ENCODE assay signal across 10 mouse cellular contexts in genomic region chr8:94992010-94992409, GRCm38 (mm10). TPM values are rescaled to one million over a fixed set of nuclear protein-coding genes. Genes with fewer than 3 reads are reported as not detected.
DNase-seq lines count a peak whose midpoint lies in the region; ATAC-seq and TF ChIP-seq lines count a peak whose summit lies in the region.
"Had no signal": no experiment of that assay in that cellular context is flagged by ENCODE, and none has a peak within 500 bp of the region (broad histone marks: within the 10 kb centered on the region; RNA-seq: fewer than 3 reads in every experiment).

No protein-coding gene starts in this region.

- H3K4me2 ChIP-seq in embryonic facial prominence, embryonic 14.5 days (ENCODE audit: low read depth, low read length): no peak overlapping the region
- no peak overlapping the region for H3K4me2 ChIP-seq in hindbrain, embryonic 15.5 days
- H3K4me2 ChIP-seq in midbrain, embryonic 16.5 days (ENCODE audit: low read length): no peak overlapping the region
- H3K4me2 ChIP-seq: limb, embryonic 12.5 days had no signal

- peak overlapping the region; percentile 34 for H3K27ac ChIP-seq in kidney, adult 2 months (ENCODE audit: insufficient read depth, low read depth, low read length)
- peak overlapping the region; percentile 63; the same call in 1 of the 2 replicates for H3K27ac ChIP-seq in embryonic facial prominence, embryonic 14.5 days (replicated peaks; ENCODE audit: low read depth, low read length)
- H3K27ac ChIP-seq in hindbrain, embryonic 15.5 days (replicated peaks): peak overlapping the region; percentile 93
- H3K27ac ChIP-seq in midbrain, embryonic 16.5 days (ENCODE audit: low read length): peak overlapping the region; percentile 73
- H3K27ac ChIP-seq: limb, embryonic 12.5 days had no signal

- 71% methylated on average over 4 of the region's 4 CpGs for WGBS in kidney, adult 2 months
- 70% methylated on average over 4 of the region's 4 CpGs for WGBS in embryonic facial prominence, embryonic 14.5 days
- 61% methylated on average over 4 of the region's 4 CpGs for WGBS in hindbrain, embryonic 15.5 days
- WGBS in midbrain, embryonic 16.5 days: 66% methylated on average over 4 of the region's 4 CpGs

- H3K9me3 ChIP-seq in embryonic facial prominence, embryonic 14.5 days (ENCODE audit: control insufficient read depth, low read length): no peaks in the 10 kb centered on the region
- H3K9me3 ChIP-seq in hindbrain, embryonic 15.5 days: no peaks in the 10 kb centered on the region
- H3K9me3 ChIP-seq in midbrain, embryonic 16.5 days (replicated peaks; ENCODE audit: control insufficient read depth, low read length, poor library complexity, severe bottlenecking): no peaks in the 10 kb centered on the region
- H3K9me3 ChIP-seq: limb, embryonic 12.5 days had no signal

- no peak overlapping the region for H3K4me3 ChIP-seq in kidney, adult 2 months (ENCODE audit: insufficient read depth, low read depth, low read length)
- H3K4me3 ChIP-seq in embryonic facial prominence, embryonic 14.5 days (ENCODE audit: low read depth, low read length): no peak overlapping the region
- H3K4me3 ChIP-seq in hindbrain, embryonic 15.5 days: no peak overlapping the region
- H3K4me3 ChIP-seq in midbrain, embryonic 16.5 days (ENCODE audit: low read depth, low read length): no peak overlapping the region
- H3K4me3 ChIP-seq: limb, embryonic 12.5 days had no signal

- no peak for TF ChIP-seq CTCF in kidney, adult 2 months (conservative IDR thresholded peaks at IDR 0.05; ENCODE audit: insufficient read depth, insufficient read length, low read depth, low read length)

- no peak overlapping the region for H3K9ac ChIP-seq in embryonic facial prominence, embryonic 14.5 days (ENCODE audit: low read depth, low read length)
- H3K9ac ChIP-seq in hindbrain, embryonic 15.5 days: no peak overlapping the region
- H3K9ac ChIP-seq in midbrain, embryonic 16.5 days (ENCODE audit: low read depth, low read length): no peak overlapping the region
- H3K9ac ChIP-seq: limb, embryonic 12.5 days had no signal

- no peak for ATAC-seq in embryonic facial prominence, embryonic 14.5 days (ENCODE audit: low read depth)
- no peak for ATAC-seq in hindbrain, embryonic 15.5 days (ENCODE audit: low FRiP score, low read depth)
- ATAC-seq in midbrain, embryonic 16.5 days: no peak
- no peak for ATAC-seq in monocyte, adult 5-6 weeks (replicated peaks; ENCODE audit: insufficient number of reproducible peaks, low FRiP score, low TSS enrichment, poor library complexity, severe bottlenecking)

- no peaks in the 10 kb centered on the region for H3K27me3 ChIP-seq in kidney, adult 2 months (replicated peaks; ENCODE audit: control insufficient read depth, insufficient read depth, low read length)
- H3K27me3 ChIP-seq in embryonic facial prominence, embryonic 14.5 days (replicated peaks; ENCODE audit: control insufficient read depth, insufficient read depth, low read length): no peaks in the 10 kb centered on the region
- H3K27me3 ChIP-seq in hindbrain, embryonic 15.5 days: no peaks in the 10 kb centered on the region
- H3K27me3 ChIP-seq in midbrain, embryonic 16.5 days (ENCODE audit: control insufficient read depth, insufficient read depth, low read depth, low read length): no peaks in the 10 kb centered on the region

- H3K36me3 ChIP-seq in kidney, adult 2 months (ENCODE audit: control insufficient read depth, insufficient read depth, low read length): no peaks in the 10 kb centered on the region
- H3K36me3 ChIP-seq in embryonic facial prominence, embryonic 14.5 days (ENCODE audit: control insufficient read depth, insufficient read depth, low read length): no peaks in the 10 kb centered on the region
- H3K36me3 ChIP-seq in hindbrain, embryonic 15.5 days: no peaks in the 10 kb centered on the region
- H3K36me3 ChIP-seq in midbrain, embryonic 16.5 days (ENCODE audit: control insufficient read depth, insufficient read depth, low read length): no peaks in the 10 kb centered on the region
- H3K36me3 ChIP-seq: limb, embryonic 12.5 days had no signal

- DNase-seq in kidney, adult 2 months: no peak
- no peak for DNase-seq in kidney, adult 9 months
- no peak for DNase-seq in embryonic facial prominence, embryonic 14.5 days (ENCODE audit: low spot score)
- DNase-seq in ovary, adult 18-20 months (ENCODE audit: low spot score): no peak
- DNase-seq in ovary, postnatal 36 days (ENCODE audit: low spot score): no peak

- H3K4me1 ChIP-seq in kidney, adult 2 months (ENCODE audit: control insufficient read depth, insufficient read depth, low read length): peaks cover 82% of the 10 kb centered on the region
- peaks cover 18% of the 10 kb centered on the region; the same call in 1 of the 2 replicates for H3K4me1 ChIP-seq in embryonic facial prominence, embryonic 14.5 days (ENCODE audit: control insufficient read depth, insufficient read depth, low read length)
- H3K4me1 ChIP-seq in hindbrain, embryonic 15.5 days (replicated peaks): peaks cover 81% of the 10 kb centered on the region
- peaks cover 30% of the 10 kb centered on the region for H3K4me1 ChIP-seq in midbrain, embryonic 16.5 days (ENCODE audit: control insufficient read depth, insufficient read depth, low read length)

- no peak for TF ChIP-seq POLR2A in kidney, adult 2 months (IDR thresholded peaks at IDR 0.05; ENCODE audit: low read depth, low read length)

RNA-seq across cellular contexts. Expression of gene Adgrg1, which starts 17.5 kb away (rescaled TPM):
- polyA plus RNA-seq in kidney, adult 2 months (2012; rRNA removed): 342 and 447 TPM in 2 replicates
- polyA plus RNA-seq in embryonic facial prominence, embryonic 14.5 days (2014; fragmentation: Nextera tagmentation; extraction: Ambion mirVana): 16.3 and 18.8 TPM in 2 replicates
- 116 and 122 TPM in 2 replicates for polyA plus RNA-seq in hindbrain, embryonic 15.5 days (2015; fragmentation: Nextera tagmentation; extraction: Ambion mirVana)
- polyA plus RNA-seq in midbrain, embryonic 16.5 days (2015; fragmentation: Nextera tagmentation; extraction: Ambion mirVana): 147 and 153 TPM in 2 replicates
- 2.2 to 16.6 TPM (median 4.6 TPM) in 3 replicates for total RNA-seq in monocyte, adult 5-6 weeks (2017)

RNA-seq across cellular contexts. Expression of gene Adgrg3, which starts 25.5 kb away (rescaled TPM):
- polyA plus RNA-seq in kidney, adult 2 months (2012; rRNA removed): 9.9 and 12.7 TPM in 2 replicates
- 3.3 and 3.6 TPM in 2 replicates for polyA plus RNA-seq in embryonic facial prominence, embryonic 14.5 days (2014; fragmentation: Nextera tagmentation; extraction: Ambion mirVana)
- polyA plus RNA-seq in hindbrain, embryonic 15.5 days (2015; fragmentation: Nextera tagmentation; extraction: Ambion mirVana): 0.79 and 0.95 TPM in 2 replicates
- 0.56 and 0.64 TPM in 2 replicates for polyA plus RNA-seq in midbrain, embryonic 16.5 days (2015; fragmentation: Nextera tagmentation; extraction: Ambion mirVana)
- total RNA-seq in monocyte, adult 5-6 weeks (2017): 2.9 to 15.5 TPM (median 10.1 TPM) in 3 replicates
- total RNA-seq: CH12.LX had no signal

Comparison
In these comparisons a context has a peak if more than half of its experiments do, and no peak if none do; other contexts are left out.
1. H3K27ac ChIP-seq: peak in every context shown above with its lines; median percentile 93 in hindbrain, embryonic 15.5 days; 73 in midbrain, embryonic 16.5 days; 63 in embryonic facial prominence, embryonic 14.5 days; 34 in kidney, adult 2 months.